Mouse (Mus musculus): ENCODE measurements at regions not wholly inside any gene's neighbourhood (a gene's known extent, or its start where the extent isn't known, plus 50 kb on each side); places are given as distances from the start of the nearest gene placed in this dataset.

DNA sequence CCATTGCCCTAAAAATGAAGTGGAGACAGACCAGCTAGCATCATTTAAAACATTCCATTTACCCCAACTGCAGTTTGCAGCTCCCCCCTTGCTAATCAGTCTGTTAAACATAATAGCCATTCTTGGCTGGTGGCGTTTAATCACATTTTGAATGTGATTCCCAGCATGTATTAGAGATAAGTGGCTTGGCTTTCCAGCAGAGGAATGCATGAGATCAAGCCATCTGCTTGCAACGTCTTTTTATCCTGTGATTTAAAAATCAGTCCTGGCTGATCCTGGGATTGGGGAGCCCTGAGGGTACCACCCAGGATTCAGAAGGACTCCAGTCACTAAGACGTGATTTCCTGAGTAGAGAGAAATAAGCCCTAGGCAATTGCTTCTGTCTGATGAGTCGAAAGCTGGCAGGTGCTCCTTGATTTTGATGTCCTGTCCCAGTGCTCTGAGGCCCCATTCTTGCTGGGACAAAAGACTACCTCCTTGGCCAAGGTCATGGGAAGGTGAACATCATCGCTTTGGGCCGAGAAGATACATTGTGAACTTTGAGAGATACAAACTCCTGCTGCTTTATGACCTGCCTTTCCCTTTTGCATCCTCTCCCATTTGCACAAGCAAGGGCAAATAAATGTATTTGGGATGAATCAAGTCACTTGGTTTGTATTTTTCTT, 623.8 kb downstream of the Tmem132b start:
- DNase-seq (ENCODE audit: low read depth), result no peak

DNA sequence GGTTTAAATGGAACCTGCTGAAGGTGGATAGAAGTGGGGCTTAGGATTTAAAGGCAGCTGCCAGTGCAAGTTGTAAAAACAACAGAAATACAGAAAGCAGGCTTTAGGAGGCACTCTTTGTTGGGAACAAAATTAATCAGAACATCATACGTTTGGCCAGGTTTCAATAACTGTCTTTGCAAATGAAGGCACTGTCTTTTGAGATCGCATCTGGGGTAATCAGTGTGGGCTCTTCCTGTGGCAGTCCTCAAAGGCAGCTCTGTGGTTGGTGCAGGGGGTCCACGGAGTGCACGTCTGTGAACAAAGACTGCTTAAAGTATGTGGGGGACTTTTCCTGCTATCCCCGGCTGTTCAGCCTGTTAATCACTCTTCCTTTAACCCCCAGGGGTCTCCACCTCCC, 654.5 kb downstream of the Tmem132b start:
- DNase-seq (ENCODE audit: low read depth), result no peak

DNA sequence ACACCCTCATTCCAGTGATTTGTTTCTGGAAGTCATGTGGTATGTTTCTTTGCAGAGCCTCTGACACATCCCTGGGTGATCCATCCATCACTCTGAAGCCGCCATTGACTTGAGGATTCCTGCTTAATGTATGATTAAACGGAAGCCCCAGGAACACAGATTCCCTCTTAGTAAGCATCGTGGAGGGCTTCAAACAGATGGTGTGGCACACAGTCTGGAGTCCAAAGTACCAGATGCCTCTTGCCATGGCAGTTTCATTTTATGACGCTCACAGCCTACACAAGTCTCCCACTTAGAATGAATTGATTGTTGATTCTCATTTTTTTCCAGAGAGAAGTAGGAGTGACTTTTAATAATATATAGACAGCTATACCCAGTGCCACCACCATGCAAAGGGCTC, 668.3 kb downstream of the Tmem132b start:
- DNase-seq (ENCODE audit: low read depth), result no peak

DNA sequence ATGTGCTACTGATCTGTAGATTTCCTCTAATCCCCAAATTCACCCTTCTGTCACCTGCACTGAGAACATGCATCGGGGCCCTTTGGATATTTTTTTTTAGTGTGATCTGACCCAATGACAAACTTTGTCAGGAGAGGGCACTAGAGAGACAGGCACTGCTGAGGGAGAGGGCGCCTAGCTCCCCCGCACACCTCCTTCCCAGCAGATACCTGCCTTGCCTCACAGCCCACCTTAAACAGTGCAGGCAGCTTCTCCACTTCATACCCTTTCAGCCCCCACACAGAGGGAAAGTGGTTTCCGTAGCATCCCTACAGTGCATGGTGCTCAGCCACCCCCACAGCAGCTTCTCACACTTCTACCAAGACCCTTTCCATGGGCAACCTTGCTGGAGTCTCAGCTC, 670.0 kb downstream of the Tmem132b start:
- no peak for DNase-seq (ENCODE audit: low read depth)

DNA sequence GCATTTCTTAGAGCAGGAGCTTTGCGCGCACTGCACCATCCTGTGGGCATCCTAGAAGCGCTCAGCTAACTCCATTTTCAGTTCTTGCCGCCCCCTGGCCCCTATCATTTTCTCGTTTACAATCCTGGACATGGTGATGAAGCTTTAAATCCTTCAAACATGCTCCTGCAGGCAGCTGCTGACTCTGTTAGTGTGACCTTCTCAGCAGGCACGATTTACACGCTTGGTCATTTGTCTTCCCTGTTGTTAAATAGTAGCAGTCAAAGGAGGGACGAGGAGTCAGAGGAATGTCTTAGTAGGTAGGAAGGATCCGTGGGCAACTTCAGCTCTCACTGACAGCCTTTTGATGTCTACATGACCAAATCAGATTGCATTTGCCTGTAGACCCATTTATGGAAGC, 670.4 kb downstream of the Tmem132b start:
- no peak for DNase-seq (ENCODE audit: low read depth)

DNA sequence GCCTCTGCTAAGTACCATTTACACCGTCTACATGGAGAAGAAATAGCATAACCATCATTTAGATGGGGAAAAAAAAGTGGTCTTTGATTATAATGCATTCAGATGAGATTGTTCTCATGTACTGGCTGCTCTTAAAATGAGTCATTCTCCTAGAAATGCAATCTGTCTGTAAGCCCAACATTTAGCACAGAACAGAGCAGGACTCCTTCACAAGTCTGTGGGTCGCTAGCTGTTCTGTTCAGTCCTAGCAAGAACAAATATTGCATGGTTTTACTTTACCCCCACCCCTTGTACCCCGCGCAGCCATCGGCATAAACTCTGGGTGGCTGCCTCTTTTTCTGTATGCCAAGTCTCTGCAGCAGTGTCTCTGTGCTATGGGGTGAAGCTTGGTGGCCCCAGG, 685.4 kb downstream of the Tmem132b start:
- no peak for DNase-seq (ENCODE audit: low read depth)

DNA sequence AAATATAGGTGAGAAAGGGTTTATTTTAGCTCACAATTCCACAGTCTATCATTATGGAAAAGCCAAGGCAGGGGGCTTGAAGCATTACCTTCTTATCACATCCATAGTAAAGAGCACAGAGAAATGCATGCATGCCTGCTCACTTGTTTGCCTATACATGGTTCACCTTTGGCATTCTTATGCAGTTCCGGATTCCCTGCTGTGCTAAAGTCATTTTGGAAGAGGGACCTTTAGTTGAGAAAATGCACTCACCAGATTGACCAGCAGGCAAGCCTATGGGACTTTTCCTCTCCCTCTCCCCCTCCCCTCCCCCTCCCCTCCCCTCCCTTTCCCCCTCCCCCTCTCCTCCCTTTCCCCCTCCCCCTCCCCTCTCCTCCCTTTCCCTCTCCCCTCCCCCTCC, 686.2 kb downstream of the Tmem132b start:
- DNase-seq (ENCODE audit: low read depth), result no peak

DNA sequence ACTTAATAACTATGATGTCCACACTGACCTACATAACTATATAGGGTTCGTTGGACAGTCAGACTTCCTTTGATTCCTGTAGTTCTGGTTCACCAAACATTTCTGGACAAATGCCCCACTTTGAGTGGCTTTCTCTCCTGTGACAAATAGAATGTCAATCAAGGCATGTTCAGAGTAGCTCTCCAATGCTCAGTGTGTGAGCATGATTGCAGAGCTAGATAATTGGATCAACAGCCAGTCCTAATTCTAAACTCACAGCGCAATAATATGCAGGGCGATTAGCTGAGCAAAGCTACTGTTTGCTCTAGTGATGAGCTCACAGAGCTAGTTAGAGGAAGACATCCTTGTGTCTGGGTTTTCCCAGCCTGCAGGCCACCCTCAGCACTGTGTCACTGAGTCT, 692.1 kb downstream of the Tmem132b start:
- DNase-seq (ENCODE audit: low read depth), result no peak

DNA sequence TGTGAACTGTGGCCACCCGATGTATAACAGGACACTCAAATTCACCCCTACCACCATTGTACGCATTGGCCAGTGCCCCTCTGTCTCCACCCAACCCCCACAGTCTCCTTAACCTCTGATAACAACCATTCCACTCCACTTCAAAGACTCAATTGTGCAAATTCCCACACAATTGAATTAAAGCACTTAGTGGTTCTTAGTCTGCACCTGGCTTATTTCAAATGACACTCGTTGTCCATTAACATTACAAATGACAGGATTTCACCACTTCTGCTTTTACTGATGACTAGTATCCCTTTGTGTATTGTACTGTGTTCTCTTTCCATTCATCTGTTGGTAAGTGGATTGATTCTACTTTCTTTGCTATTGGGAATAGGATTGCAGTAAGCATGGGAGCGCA, 699.2 kb downstream of the Tmem132b start:
- DNase-seq (ENCODE audit: low read depth), result no peak

DNA sequence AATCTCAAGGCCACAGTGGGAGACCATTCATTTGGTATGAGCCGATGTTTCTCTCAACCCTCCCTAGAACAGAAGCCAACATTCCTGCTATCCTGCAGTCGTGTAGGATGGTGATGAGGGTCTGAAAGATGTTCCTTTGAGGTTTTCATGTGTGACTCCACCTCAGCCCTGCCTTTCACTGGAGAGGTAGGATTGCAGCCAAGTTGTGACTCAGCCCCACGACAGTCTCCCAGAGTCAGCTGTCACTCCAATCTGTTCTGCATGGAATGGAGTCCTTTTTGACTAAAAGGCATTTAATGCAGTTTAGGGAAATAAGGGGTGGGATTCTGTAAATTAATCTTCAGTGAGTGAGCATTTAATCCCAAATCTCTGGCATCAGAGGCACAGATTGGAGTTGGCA, 706.5 kb downstream of the Tmem132b start:
- no peak for DNase-seq (ENCODE audit: low read depth)

DNA sequence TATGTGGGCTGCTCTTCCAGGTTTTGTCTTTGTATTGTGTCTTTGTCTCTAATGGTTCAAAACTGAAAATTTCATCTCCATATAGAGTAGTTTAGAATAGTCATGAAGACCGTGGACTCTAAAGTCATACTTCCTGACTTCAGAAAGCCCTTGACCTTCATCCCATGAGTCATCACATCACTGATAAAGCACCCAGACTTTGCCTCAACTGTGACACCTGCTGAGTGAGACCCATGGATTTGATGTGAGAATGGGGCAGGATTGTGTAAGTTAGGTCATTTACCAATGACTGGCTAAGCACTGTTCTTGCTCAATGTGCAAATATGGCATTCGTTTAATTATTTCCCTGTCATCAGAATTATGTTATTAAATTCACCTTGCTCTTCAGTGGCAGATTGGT, 714.2 kb downstream of the Tmem132b start:
- no peak for DNase-seq (ENCODE audit: low read depth)

DNA sequence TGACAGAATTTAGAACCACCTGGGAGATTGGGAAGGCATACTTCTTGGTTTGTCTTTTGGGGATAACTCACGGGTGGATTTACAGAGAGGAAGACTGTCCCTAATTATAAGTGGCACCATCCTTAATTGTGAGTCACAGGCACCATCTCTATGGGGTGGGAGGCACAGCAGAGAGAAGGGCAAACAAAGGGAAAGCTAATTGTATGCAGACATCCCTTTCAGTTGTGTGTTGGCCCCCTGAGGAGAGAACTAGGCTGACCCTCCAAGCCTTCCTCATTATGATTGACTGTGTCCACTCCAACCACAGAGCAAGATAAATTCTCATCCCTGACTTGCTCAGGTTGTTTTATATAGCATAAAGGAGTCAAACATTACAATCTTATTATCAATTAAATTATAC, 718.8 kb downstream of the Tmem132b start:
- DNase-seq (ENCODE audit: low read depth), result no peak

DNA sequence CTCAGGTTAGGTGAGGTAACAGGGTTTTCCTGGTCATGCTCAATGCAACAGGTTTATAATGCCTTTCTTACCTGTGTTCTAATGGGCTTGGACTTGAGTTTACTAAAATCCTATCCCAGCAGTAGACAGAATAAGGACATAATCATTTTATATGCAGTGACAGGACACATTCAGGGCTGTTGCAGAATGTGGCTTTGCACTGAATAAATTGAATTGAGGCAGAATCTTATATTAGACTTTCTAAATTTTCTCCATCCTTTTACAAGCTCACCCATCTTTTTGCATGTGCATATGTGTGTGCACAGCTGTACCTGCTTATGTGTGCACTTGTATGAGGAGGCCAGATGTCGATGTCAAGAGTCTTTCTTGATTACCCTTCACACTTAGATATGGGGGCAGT, 723.1 kb downstream of the Tmem132b start:
- DNase-seq (ENCODE audit: low read depth), result no peak

DNA sequence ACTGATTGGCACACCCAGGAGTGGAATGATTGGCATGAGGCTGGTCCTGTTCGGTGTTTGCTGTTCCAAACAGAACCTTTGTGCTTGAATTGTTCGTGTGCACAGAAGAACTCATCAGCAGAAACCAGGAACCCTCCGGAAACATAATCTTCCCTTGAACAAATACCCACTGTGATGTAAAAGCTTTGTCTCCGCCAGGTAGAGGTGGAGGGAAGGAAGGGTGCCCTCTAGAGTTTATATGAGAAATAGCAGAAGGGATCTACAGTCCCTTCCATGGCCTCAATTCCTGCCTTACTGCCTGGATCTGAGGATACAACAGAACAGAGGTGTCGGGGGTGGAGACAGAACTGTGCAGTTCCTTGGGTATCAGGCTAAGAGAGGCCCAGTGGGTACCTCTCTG, 726.3 kb downstream of the Tmem132b start:
- no peak for DNase-seq (ENCODE audit: low read depth)

DNA sequence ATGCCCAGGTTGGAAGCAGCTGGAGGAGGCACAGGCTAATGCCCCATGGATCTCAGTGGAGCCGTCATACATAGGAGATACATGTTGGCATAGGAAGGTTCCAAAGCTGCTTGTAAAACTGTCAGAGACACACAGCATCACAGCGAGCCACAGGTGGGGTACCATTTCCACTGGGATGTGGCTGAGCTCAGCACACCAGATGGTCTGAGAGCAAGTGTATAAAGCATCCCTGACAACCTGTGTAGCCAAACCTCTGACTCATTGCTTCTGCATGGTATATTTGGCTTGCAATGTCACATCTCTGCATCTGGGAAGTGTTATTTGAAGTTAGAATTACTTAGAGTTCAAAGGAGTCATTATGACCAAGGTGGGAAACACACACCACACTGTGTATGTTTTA, 734.9 kb downstream of the Tmem132b start:
- DNase-seq (ENCODE audit: low read depth), result no peak

DNA sequence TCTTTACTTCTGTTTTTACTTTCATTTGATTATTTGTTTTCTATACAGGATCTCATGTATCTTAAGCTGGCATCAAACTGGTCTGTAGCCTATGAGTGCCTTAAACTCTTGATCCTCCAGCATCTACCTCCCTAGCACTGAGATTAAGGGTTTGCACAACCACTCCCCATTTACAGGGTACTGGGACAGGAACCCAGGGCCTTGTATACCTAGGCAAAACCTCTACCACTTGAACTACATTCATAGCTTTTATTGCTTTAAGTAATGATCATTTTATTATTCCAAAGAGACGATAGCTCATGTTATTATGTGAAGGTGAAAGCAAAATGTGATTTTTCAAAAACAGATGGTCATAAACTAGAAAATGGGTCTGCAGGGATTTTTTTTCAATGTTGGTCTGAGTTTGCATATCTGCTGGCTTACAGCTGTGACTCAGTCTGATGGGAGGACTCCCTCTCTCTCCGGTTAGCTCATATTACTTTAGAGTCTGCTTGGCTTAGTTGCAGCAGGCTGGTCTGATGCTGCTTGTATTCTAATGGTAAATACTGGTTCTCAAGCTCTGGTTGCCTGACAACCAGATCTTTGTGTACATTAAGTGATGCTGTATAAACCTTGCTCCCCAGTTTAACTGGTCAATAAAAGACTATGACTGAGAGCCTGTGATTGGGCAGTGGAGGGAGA, 735.5 kb downstream of the Tmem132b start:
- no peak for DNase-seq (ENCODE audit: low read depth)

DNA sequence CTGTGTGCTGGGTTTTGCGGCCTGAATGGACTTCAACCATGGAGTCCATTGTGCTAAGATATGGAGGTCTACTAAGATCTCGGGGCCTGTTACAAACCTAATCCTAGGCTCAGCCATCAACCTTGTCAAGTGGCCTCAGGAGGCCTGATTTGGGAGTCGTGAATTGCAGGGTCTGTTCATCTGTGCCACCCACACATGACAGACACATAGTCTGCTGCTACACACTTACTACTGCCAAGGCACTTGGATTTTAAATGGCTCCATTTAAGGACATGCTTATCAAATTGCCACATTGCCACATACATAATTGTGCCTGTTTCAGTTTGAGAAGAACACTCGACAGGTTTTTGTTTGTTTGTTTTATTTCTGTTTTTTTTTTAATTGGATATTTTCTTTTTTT, 737.0 kb downstream of the Tmem132b start:
- no peak for DNase-seq (ENCODE audit: low read depth)

DNA sequence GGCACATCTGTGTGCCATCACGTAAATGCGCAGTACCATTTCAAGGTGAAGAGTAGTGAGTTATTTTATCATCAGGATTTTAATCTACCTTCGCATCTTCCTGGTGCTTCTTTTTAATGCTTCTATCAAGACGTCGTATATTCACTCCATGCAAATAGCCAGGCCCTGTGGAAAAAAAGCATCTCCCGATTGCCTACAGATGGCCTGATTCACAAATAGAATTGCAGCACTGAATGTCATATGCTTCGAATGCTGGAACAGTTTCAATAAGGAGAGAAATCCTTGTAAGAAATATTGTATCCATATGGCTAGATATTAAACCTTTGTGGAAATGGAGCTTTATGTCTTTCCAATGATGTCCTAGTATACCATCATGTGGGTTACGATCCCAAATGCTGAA, 742.7 kb downstream of the Tmem132b start:
- DNase-seq (ENCODE audit: low read depth), result no peak

DNA sequence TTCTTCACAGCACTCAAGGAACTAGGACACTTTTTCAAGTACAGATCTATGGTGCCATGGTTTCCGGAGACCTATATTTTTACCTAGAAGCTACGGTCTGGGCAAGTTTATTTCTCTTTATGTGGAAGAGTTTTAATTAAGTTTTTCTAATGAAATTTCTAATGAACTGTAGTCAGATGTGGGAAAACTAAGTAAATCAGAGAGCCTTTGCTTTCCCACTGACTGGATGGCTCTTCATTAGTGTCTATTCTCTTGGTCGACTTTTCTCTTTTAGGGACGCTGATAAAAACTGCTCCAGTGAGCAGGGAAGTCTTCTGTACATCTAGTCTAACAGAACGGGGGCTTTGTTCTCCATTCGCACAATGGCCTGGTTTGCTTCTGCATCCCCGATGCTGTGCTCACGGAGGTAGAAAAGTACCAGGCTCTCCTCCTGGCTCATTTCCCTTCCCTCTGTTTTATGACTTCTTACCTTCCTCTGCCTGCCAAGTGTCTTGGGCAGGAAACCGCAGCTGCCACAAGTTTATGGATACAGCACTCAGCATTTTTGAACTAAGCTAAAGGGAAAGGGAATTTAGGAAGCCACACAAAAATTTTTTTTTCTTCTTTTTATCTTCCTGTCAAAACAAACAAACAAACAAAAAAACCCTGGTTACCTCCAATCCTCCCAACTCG, 749.6 kb downstream of the Tmem132b start:
- no peak for DNase-seq (ENCODE audit: low read depth)

DNA sequence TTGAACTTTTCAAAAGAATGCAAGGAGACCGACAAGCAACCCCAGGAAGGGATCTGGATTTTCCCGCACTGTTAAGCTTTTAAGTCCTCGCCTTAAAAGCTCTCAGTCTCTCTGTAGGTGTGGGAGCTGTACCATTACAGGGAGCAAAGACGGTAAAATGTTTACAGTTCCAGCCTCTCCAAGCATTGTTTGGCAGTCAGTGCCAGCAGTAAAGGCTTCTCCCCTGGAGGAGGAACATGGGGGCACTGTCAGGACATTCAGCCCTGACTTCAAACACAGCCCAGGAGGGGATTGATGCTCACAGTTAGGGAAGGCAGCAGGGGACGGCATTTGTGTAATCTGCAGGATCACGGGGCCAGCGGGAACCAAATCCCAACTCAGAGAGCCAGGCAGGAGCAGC, 750.2 kb downstream of the Tmem132b start:
- DNase-seq (ENCODE audit: low read depth), result no peak

DNA sequence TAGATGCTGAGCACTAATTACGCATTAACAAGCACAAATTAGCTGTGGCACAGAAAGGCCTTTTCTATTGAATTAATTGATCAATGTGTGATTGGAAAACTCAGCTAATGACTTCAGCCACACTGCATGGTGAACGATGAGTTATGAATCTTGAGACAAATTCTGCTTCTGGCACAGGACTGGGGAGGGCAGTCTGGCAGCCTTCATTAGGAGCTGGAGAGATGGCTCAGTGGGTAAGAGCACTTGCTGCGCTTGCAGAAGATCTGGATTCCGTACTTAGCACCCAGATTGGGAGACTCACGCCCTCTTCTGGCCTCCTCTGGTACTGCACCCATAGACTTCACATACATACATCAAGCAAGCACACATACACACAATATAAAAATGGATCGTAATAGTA, 793.3 kb downstream of the Tmem132b start:
- no peak for DNase-seq (ENCODE audit: low read depth)

DNA sequence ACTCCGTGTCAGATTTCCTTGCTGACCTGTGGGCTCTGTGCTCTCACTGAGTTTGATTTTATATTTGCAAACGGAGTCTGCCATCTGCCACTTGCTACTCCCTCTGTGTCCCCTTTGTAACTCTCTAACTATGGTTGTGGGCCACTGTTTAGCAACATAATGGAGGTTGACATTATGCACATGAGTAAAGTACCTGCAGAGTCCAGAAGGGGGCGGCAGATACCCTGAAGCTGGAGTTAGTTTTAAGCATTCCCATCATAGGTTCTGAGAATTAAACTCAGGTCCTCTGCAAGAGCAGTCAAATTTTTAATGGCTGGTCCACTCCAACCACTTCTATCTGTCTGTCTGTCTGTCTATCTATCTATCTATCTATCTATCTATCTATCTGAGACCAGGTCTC, 796.7 kb downstream of the Tmem132b start:
- DNase-seq (ENCODE audit: low read depth), result no peak

DNA sequence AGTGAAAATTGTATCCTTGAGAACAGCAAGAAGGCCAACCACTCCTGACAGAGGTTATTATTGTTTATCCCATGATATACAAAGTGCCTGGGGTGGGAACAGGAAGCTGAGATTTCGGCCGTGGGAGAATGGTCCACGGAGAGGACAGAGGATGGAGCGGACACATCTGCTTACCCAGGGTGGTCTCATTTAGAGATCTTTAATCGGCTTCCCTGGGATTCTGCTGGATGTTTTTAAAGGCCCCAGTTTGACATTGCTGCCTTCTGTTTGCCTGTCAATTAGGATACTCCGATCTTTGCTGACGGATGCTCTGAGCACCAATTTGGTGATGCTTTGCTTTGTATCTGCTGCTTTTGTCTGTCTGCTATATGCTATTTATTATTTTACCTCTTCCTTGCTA, 803.5 kb downstream of the Tmem132b start:
- no peak for DNase-seq (ENCODE audit: low read depth)
